Mouse (Mus musculus) WW6 (cell line): Measurements from ENCODE around the gene Kcnj6.

Source experiments
- DNase-seq: peaks from one replicate; pipeline ENCODE4 v3.0.0-alpha.2; 2013; ENCODE audit warnings: low read depth, low spot score

The Kcnj6 gene

GRCm38 (mm10) chr16:94782110-94782946 lies 215.2 kb downstream of the Kcnj6 start:
- no peak for DNase-seq

GRCm38 (mm10) chr16:94773928-94774327 lies 223.6 kb downstream of the Kcnj6 start:
- no peak for DNase-seq

GRCm38 (mm10) chr16:94767606-94768005 lies 229.9 kb downstream of the Kcnj6 start:
- DNase-seq: no peak

DNA sequence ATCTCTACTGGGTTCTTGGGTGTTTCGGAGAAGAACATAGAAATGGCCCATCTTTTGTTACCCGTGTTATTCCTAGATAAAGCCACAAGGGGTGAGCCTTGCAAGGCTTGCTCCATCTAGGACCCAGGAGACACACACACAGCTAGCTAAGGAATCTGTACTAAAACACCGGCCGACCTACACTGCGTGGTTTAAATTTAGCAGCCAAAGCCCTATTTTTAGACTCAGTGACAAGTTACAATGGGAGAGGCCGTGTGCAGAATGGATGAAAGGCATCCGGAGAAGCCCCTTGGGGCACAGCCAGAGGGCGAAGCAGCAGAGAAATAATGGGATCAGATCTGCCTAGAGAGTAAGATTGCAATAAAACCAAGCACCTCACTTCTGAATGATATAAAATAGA lies 232.4 kb downstream of the Kcnj6 start:
- DNase-seq: no peak

DNA sequence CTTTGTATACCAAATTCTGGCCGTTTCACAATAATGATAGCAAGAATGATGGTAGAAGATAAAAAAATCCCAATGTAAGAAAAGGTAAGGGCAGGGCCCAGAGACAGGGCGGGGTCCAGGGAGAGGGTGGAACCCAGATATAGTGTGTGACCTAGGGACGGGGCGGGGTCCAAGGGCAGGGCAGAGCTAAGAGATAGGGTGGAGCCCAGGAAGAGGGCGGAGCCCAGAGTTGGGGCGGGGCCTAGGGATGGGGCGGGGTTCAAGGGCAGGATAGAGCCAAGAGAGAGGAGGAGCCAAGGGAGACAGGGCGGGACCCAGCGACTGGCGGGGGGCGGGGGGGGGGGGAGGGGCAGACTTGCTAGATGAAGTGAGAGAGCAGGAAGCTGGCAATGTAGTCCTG lies 236.8 kb downstream of the Kcnj6 start:
- peak; percentile 76 for DNase-seq

GRCm38 (mm10) chr16:94759761-94760160 lies 237.7 kb downstream of the Kcnj6 start:
- DNase-seq: no peak

- no peak for DNase-seq
These were observed 238.9 kb downstream of the Kcnj6 start for GRCm38 (mm10) chr16:94758606-94759005.

DNA sequence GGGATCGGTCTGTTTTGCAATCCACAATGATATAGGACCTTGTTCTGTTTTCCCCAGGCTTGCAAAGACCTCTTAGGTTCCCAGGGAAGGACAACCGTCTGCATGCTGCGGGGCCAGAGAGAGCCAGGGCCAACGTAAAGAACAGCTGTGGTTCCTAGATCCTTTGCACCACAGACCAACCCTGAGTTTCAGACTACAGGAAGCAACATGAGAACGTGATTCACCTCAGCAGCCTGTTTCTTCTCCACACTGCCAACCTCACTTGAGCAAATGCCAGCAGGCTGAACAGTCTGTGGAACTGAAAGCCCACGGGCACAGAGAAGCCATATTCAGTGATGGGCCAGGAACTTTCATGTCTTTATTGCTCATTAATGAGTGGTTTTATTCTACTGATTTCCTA lies 241.1 kb downstream of the Kcnj6 start:
- no peak for DNase-seq

- DNase-seq: no peak
These were observed 244.0 kb downstream of the Kcnj6 start for GRCm38 (mm10) chr16:94753453-94753852.

DNA sequence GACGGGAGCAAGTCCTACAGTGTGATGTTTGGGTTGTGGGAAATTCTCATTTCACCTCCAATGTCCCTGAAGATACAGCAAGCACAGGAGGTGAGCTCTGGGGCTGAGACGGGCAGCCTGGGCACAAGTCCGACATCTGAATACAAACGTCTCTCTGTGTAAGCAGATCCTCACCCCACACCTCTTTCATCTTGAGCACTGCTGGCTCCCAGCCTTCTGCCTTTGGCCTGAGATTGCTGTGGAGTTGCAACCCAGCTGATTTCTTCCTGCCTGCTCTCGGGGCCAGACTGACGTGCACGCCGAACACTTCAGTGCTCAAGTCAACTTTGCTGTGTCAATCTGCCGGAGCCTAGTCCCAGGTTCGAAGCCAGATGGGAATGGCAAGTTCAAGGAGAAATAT lies 244.7 kb downstream of the Kcnj6 start:
- DNase-seq: no peak

DNA sequence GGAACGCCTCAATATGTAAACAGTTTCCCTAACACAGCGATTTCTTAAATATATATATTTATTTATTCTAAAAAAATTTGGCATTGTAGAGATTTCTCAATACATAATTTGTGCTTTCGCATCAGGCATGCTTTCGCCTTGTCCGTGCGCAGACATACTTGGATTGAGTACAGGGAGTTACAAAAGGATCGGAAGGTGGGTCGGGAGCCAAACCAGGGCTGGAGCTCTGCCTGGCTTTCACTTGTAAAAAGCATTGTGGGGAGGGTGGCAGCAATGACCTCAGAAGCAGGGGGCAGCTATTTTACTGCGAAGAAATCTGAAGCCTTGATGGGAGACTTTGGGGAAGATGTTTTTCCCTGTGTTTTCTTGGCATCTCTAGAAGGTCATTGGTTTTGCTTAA lies 252.5 kb downstream of the Kcnj6 start:
- no peak for DNase-seq

GRCm38 (mm10) chr16:94743853-94744501 lies 253.5 kb downstream of the Kcnj6 start:
- no peak for DNase-seq

GRCm38 (mm10) chr16:94737359-94737687 lies 260.2 kb downstream of the Kcnj6 start:
- DNase-seq: no peak

DNA sequence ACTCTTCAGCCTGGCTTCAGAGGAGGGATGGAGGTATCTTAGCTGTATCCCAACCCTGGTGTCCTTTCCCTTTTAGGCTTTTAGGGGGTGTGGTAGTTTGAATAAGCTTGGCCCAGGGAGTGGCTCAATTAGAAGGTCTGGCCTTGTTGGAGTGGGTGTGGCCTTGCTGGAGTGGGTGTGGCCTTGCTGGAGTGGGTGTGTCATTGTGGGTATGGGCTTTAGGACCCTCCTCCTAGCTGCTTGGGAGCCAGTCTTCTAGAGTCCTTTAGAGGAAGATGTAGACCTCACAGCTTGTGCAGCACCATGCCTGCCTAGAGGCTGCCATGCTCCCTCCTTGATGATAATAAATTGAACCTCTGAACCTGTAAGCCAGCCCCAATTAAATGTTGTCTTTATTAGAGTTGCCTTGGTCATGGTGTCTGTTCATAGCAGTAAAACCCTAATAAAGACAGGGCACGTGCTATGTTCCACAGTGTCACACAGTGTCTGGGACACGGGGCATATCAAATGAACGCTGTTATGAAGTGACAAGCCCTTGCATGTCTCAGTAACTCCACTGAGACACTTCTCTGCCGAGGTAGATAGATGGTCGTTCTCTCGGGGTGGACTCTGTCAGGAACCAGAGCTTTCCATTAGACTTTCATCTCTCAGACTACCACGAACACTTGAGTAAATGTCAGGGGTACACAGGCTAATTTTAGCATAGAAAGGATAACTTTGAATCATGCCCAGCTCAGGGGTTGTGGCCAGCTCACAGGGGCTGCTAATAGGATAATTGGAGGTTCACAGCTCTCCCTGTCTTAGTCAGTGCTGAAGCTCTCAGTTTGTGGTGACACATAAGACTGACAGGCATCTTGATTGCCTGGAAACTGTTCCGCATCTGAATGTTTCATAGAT lies 260.8 kb downstream of the Kcnj6 start:
- no peak for DNase-seq

DNA sequence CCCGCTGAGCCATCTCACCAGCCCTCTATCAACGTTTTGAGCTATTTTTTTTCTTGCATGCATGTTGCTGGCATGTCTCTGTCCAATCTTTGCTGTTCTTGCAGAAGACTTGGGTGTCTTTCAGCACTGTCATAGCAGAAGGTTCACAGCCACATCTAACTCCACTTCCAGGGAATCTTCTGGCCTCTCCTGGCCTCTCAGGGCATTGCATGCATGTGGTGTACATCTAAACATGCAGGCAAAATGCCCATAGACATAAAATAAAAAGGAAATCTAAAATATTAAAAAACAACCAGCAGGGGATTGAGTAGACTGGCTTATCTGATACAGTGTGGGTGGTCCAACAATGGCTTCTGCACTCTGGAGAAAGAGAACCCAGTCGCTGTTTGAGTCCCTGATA lies 262.0 kb downstream of the Kcnj6 start:
- no peak for DNase-seq

- no peak for DNase-seq
These were observed 266.5 kb downstream of the Kcnj6 start for GRCm38 (mm10) chr16:94731027-94731426.

DNA sequence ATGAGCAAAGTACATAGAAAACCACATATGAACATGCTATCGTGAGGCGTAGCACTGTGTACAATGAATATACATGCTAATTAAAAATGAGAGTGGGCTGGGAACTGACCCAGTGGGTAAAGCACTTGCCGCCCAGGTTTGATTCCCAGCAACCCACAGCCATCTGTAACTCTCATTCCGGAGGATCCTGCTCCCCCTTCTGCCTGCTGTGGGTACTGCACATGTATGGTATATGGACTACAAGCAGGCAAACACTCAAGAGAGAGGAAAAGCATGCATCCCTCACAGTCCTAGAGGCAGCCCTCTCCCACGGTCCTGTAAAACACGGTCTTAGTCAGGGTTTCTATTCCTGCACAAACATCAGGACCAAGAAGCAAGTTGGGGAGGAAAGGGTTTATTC lies 268.3 kb downstream of the Kcnj6 start:
- DNase-seq: no peak

DNA sequence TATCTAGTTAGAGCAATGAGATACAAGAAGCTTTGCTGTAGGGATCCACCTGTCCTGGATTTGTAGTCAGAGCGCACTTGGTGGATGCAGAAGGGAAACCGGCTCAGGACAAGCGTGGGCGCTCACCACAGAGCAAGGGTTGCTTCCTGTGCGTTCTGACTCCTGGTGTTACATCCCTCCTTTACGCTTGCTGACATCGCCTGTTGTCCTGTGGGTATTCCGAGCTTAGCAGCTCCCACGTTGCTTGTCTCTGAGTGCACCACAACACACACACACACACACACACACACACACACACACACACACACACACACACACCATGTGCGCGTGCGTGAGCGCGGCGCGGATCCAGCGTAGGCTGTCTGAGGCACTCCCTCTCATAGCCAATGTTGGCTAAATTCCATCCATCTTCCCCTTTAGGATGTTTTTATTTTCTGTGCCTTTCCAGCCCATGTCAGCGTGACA lies 272.7 kb downstream of the Kcnj6 start:
- DNase-seq: no peak

DNA sequence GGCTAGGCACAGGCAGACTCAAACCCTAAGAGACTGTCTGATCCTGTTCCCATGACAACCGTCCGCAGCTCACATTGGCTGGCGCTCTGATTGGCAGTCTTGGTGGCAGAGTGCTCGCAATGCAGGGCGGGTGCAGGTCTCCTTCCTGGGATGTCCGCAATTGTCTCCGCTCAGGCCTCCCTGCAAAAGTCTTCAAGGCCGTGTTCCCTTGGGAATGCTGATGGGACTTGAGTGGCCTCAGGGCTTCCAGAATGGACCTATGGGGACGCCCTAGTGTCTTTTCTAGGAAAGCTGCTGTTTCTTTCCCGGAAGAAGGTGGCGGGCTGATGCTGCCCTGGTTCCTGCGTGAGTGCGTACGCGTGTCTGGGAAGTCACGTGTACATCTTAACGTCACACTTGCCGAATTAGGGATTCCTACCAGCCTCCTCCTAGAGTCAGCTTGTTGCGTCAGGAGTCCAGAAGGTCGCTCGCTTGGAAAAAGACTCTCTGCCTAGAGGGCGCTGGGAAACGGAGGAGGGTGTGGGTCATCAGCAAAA lies 273.4 kb downstream of the Kcnj6 start:
- DNase-seq: peak; percentile 85

DNA sequence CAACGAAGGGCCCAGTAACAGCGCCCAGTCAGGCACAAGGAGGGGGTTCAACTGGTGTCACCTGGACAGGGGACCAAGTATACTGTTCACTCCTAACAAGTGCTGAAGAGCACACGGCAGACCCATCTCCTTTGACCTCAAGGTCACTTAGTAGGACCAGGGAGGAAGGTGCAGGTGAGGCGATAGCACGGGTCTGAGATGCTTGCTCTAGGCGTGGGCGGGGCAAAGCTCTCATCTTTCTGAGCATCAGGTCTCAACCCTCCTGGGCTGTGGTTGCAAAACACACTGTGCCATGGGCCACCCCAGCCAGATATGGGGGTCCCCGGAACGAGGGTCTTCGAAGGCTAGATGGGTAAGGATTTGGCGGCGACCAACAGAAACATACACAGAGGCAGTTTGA lies 274.6 kb downstream of the Kcnj6 start:
- no peak for DNase-seq

DNA sequence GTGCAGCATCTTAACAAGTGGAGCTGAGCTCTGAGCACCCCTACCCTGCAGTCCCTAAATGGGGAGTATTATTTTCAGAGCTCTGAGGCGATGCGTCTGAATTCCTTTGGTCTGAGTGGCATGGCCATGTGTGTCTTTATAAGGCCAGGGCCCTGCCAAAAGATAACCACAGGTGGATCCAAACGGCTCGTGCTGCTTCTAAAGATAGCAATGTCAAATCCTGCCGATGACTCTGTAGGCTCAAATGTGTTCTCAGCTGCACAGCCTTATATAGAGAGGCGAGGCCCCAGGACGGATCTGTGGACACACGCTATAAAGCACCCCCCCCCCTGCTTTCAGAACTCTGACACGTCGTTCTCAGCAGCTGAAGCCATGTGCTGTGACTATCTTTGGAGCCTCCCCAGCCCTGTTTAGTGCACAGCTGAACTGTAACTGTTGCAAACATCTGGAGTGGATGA lies 275.9 kb downstream of the Kcnj6 start:
- DNase-seq: no peak
